Mouse (Mus musculus) testis, adult 2 months (tissue): Measurements from ENCODE around the gene Ccnt2.
A peak's percentile ranks its signal among the peaks of the same experiment; 100 is the strongest.

Experiments
- CTCF ChIP-seq: fragments of 200-500 bp; IDR thresholded peaks from 2 replicates; pipeline ENCODE4 v1.5.1; 2012; ENCODE audit warnings: low read depth, mild to moderate bottlenecking, inconsistent platforms, low read length, moderate library complexity; ENCODE audit not compliant: control insufficient read depth, insufficient read depth, insufficient replicate concordance
- POLR2A ChIP-seq: fragments of 200-500 bp; IDR thresholded peaks from 2 replicates; pipeline ENCODE4 v1.6.1; 2012; ENCODE audit warnings: low read depth, mild to moderate bottlenecking, inconsistent platforms, low read length, moderate library complexity; ENCODE audit not compliant: control insufficient read depth

- TF ChIP-seq POLR2A (peak; percentile 64), CTCF (no peak)
These were observed at the start of gene Ccnt2 for GRCm38 (mm10) chr1:127773803-127774500.
